Mouse (Mus musculus) adrenal gland, adult 8-10 months (tissue): ENCODE results near the gene Pitpnm1. TPM values are rescaled to one million over a fixed set of nuclear protein-coding genes. Genes with fewer than 3 reads are reported as not detected.

Source experiments
- DNase-seq: peaks from one replicate; pipeline ENCODE4 v3.0.0; 2022
- total RNA-seq, 4 experiments: library from RNA; stranded (reverse); gene quantifications; 2 replicates each; pipeline ENCODE4 v1.2.4; 2022

The Pitpnm1 gene
- total RNA-seq, 4 experiments from 2014 or later = 57.1 to 119 (median 84.1) TPM

DNA sequence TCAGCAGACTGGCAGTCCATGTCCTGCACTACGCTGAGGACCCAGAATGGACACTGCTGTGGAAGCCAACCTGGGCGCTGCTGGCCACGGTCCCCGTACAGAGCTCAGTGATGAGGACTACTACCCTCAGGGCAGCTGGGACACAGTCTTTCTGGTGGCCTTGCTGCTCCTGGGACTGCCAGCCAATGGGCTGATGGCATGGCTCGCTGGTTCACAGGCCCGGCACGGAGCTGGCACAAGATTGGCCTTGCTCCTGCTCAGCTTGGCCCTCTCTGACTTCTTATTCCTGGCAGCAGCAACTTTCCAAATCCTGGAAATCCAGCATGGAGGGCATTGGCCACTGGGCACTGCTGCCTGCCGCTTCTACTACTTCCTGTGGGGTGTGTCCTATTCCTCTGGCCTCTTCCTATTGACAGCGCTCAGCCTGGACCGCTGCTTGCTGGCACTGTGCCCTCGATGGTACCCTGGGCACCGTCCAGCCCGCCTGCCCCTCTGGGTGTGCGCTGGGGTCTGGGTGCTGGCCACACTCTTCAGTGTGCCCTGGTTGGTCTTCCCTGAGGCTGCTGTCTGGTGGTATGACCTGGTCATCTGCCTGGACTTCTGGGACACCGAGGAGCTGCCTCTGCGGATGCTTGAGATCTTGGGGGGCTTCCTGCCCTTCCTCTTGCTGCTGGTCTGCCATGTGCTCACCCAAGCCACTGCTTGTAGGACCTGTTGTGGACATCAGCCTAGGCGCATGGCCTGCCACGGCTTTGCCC is 42.8 kb downstream of the Pitpnm1 start:
- DNase-seq = no peak

- no peak for DNase-seq
These were observed 44.0 kb downstream of the Pitpnm1 start, which contains the start of gene Cabp4 for GRCm38 (mm10) chr19:4143759-4144268. Gene Cabp4 (minus strand): TSS chr19:4144033.

GRCm38 (mm10) chr19:4144550-4145498 is 45.0 kb downstream of the Pitpnm1 start:
- DNase-seq = no peak

DNA sequence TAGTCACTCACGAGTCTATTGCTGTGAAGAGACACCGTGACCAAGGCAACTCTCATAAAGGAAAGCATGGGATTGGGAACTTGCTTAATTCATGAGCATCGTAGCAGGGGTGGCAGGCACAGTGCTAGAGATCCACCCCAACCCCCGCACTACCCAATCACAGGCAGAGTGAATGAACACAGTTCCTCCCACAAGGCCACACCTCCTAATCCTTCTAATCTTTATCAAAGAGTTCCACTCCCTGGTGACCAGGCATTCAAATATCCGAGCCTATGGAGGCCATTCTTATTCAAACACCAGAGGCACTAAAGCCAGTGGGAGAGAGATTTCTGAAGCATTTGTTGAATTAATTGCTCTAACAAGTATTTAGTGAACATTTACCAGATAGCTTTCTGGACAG is 46.1 kb downstream of the Pitpnm1 start:
- DNase-seq = no peak

DNA sequence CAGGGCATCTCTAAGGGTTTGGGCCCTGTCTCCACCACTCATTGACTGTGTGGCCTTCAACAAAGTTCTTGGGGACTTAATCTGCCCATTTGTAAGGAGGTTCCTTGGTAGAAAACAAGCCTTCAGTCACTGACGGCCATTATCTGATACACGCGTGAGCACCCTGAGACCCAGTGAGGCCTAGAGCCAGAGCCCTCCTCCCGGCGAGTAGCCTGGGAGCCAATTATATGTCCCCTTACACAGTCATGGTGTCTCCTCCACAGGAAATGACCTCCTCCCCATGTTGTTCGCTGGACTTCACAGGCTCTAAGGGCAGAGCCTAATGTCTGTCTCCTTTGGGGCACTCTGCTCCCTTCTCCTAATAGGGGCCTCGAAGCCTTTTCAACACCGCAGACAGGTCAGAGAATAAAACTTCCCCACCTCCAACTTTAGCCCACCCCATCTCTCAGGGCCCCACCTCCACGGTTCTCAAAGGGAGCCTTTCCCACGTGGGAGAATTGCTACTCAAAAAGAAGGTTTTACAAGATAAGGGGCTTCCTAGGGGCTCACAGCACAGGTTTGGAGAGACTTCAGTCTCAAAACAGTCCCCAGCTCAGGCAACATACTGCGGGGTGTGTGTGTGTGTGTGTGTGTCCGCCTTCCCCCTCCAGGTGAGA is 46.7 kb downstream of the Pitpnm1 start:
- DNase-seq = no peak

- DNase-seq = no peak
These were observed 47.2 kb downstream of the Pitpnm1 start for GRCm38 (mm10) chr19:4147022-4147405.

- DNase-seq = no peak
These were observed 48.1 kb downstream of the Pitpnm1 start for GRCm38 (mm10) chr19:4147782-4148490.

DNA sequence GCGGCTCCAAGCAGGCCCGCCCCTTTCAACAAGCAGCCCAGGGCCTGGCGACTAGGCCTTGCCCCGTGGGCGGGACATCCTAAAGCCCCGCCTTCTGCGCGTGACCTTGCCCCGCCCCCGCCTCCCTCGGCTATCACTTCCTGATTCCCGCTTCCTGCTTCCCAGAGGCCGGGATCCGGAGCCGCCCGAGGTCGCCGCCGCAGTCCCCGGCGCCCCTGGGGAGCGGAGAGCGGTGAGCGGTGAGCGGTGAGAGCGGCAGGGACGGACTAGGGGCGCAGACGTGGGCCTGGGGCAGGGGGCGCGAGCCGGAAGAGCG is 48.7 kb downstream of the Pitpnm1 start, which contains the start of gene Coro1b:
Gene Coro1b (plus strand): TSS at position 129 of the 316 bp plus-strand sequence.
- peak; percentile 96 for DNase-seq

- no peak for DNase-seq
These were observed 49.0 kb downstream of the Pitpnm1 start for GRCm38 (mm10) chr19:4148819-4149218.

GRCm38 (mm10) chr19:4149283-4149682 is 49.5 kb downstream of the Pitpnm1 start:
- no peak for DNase-seq

GRCm38 (mm10) chr19:4149764-4150461 is 50.1 kb downstream of the Pitpnm1 start:
- DNase-seq = no peak

DNA sequence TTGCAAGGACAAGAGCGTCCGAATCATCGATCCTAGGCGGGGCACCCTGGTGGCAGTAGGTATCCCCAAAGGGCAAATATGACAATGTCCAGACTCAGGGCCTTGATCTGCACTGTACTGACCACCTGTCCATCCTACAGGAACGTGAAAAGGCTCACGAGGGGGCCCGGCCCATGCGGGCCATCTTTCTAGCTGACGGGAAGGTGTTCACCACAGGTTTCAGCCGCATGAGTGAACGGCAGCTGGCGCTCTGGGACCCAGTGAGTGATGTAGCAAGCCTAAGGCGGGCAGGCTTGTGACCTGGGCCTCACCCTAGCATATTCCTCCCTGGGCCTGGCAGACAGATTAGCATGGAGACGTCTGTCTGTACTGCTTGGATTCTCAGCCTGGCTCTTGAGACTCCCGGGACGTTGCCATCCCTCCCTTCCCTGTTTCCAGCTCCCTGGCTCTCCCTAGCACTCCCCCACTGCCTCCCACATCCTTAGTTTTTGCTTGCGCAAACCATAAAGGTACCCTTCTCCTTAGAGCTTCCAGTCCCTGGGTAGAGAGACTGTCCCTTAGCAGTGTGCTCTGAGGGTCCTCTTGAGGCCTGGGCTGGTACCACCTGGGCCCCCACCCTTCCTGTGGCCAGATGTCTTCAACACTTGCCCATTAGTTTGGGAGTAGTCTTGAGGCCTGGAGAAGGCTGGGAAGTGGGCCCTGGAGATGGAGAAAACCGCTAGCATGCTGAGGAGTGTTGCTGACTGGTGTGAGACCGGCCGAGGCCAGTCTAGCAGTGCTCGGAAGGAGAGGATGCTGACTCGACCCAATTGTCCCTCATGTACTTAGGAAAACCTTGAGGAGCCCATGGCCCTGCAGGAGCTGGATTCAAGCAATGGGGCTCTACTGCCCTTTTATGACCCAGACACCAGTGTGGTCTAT is 51.0 kb downstream of the Pitpnm1 start:
- DNase-seq = no peak

GRCm38 (mm10) chr19:4151488-4151860 is 51.7 kb downstream of the Pitpnm1 start:
- no peak for DNase-seq

DNA sequence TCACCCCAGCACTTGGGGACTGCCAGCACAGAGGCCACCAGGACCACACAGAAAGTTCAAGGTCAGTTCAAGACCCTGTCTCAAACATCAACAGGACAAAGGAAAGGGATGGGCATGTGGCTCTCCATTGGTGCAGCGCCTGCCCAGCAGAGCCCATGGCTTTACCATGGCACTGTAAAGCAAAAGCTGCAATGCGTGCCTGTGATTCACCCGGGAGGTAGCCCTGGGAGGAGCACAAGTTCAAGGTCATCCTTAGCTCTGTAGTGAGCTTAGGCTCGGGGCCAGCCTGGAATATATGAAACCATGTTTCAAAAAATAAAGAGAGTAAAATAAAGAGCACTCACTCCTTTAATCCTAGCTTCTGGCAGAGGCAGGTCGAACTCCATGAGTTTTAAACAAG is 52.1 kb downstream of the Pitpnm1 start:
- DNase-seq = no peak

- no peak for DNase-seq
These were observed 52.8 kb downstream of the Pitpnm1 start for GRCm38 (mm10) chr19:4152445-4153231.

DNA sequence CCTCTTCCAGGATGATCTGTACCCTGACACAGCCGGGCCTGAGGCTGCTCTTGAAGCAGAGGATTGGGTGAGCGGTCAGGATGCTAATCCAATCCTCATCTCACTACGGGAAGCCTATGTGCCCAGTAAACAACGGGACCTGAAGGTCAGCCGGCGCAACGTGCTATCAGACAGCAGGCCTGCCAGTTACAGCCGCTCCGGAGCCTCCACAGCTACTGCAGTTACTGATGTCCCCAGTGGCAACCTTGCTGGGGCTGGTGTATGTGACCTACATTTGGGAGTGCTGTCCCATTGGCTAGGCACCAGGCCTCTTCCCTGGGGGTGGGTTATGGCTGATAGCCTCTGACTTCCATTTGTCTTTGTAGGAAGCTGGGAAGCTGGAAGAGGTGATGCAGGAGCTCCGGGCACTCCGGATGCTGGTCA is 53.4 kb downstream of the Pitpnm1 start, which contains the start of gene Ptprcap:
Gene Ptprcap (plus strand): TSS at position 373 of the 423 bp plus-strand sequence.
- DNase-seq = no peak

- DNase-seq = no peak
These were observed 54.8 kb downstream of the Pitpnm1 start for GRCm38 (mm10) chr19:4154437-4155222.
